Mouse (Mus musculus) cerebellum, postnatal 14 days (tissue): Measurements from ENCODE around the gene Gm14597.
A peak's percentile ranks its signal among the peaks of the same experiment; 100 is the strongest.
"Not testable (repeated sequence)": the region's sequence is repeated elsewhere in the genome, so short reads cannot be mapped to it uniquely, and the experiment has no call there.

Experiments used
- DNase-seq, 2 experiments: peaks; one replicate each; pipeline ENCODE4 v3.0.0; 2021; ENCODE audit warnings: mixed read lengths in 2 of 2

Gene Gm14597

DNA sequence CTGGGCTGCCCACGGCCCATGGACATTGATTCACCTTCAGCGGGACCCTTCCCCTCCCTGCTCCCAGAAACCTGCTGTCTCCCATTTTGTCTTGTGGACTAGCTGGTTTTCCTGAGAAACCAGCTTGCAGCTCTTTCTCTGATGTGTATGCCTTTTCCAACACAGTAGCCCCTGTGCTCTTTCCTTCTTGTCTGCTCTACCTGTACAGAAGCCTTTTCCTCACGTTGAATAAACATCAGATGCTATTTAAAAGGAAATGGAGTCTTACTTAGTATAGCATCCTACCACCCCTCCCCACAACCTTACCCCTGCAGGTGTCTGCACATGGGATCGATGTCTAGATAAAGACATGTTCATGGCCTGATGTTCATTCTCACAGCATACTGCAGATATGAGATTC, at the start of gene Gm14597:
Gm14597 (minus strand) TSS at position 101 of the 400 bp plus-strand sequence.
- DNase-seq: not testable (repeated sequence)

DNA sequence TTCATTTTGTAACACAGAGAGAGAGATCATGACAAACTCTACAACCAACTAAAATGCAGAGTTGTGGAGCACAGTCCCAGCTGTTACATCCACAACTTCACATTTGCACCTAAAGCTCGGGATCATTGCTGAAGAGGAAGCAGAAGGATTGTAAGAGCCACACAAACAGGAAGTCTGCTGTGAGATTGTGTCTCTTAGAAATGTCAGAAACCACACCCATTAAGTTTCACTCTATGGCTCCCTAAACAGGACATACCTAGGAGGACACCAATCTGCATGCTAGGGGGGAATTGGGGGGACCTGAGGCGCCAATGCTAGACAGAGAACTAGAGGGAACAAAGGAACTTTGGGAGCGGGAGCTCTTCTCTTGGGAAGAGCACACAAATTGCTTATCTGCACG, 44.1 kb upstream of the Gm14597 start:
- DNase-seq: not testable (repeated sequence)

DNA sequence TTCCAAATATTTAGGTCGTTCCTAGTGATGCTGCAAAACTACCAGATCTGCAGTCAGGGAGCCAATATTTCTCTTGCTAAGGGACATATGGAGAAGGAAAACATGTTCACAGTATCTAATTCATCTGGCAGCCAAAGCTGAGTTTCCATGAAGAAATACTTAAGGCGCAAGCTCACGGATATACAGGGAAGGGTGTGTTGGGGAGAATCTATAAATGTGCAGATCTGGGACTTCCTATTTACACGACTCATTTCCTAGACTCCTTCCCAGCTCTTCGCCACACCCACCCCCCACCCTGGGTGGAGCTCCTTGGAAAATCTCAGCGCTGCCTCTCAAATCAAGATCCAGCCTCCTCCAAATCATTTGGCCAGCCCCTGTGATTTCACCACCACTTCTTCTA, 37.1 kb upstream of the Gm14597 start:
- DNase-seq: no peak

DNA sequence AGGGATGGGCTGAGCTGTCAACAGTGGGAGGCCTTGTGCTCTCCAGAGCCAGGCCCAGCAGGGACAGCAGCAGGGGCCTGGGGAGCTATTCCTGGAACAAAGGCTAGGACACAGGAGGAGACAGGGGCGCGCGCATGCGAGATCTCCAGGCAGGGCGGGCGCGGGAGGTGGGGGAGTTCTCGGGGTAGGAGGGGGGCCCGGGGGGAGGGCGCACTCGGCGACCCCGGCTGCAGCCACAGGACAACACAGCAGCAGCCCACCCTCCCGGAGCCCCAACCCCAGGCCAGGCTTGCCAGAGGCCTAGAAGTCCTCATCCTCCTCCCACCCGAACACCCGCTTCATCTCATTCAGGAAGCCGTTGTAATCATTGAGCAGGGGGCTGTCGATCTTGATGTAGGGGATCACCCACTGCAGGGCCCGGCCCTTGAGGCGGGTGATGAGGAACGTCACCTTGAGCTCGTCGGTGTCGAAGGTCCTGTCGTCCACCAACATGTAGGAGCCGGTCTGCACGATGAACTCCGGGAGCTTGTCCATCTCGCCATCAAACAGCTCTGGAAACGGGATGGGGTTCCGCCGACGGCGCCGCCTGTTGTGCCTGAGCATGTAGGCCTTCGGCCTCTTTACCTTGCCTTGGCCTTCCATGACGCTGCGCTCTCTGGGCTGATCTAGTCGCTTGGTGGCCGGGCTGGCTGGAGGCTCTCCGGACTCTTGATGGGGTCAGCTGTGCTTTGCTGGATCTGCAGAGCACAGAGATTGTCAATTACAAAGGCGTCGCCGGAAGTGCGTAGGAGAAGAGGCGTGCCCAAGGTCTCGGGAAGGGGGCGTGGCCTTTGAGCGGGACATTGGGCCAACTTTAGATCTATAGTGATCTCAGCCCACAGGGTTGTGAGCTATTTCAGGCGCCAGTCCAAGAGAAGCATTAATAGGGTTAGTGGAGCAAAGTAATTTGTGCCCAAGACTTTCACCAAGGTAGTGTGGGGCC, 34.5 kb upstream of the Gm14597 start, which contains the start of gene Rtl8a:
Rtl8a (minus strand) TSS at position 703 of the 982 bp plus-strand sequence.
- peak; percentile 83 to 87 for DNase-seq

GRCm38 (mm10) chrX:53642604-53642979, 33.8 kb upstream of the Gm14597 start:
- DNase-seq: peak; percentile 5

DNA sequence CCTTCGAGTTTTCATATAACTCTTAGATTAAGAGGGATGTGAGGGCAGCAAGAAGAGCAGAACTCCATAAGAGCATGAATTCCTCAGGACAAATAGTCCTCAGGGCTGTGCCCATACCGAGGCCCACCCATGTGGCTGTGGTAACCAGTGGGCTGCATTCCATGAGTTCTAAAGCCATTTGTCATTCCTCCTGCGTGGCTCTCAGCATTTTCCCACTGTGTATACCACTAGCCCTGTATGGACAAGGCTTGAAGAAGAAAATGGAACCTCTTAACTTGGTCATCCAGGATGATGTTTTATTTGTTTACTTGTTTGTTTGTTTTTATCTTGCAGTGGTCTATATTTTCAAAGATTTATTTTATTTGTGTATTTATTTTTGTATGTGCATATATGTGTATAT, 29.3 kb upstream of the Gm14597 start:
- not testable (repeated sequence) for DNase-seq

DNA sequence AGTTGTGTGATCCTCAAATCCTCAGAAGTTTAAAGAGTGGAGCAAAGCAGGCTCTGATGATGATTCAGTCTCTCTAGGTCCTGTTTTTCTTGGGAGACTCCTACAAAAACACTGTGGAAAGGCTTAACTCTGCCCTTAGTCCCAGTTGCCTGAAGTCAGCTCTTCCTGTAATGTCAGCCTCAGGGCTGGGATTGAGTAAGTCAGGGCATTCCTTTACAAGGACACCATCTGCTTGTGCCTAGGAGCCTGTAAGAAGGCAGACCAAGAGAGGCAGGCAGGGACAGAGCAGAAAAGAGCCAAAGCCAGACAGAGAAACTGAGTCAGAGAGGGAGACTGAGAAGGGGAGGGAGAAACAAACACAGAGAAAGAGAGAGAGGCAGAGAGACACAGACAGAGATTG, 2.6 kb upstream of the Gm14597 start:
- not testable (repeated sequence) for DNase-seq

DNA sequence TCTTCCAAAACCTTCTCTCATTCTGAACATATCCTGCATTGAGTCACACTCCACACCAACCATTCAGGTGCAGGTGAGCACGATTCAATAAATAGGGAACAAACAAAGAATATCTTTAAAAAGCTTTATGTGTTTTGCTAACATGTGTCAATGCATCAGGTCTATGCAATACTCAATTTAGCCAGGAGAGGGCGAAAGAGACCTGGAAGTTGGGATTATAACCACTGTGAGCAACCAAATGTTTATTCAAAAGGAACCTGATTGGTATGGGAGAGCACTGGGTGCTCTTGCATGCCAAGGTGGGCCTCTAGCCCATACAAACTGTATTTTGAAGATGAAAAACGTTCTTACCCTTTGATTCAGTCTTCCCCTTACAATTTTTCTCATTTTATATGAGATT, 1.8 kb upstream of the Gm14597 start:
- peak; percentile 83 to 86 for DNase-seq

GRCm38 (mm10) chrX:53608122-53608813, 511 bp downstream of the Gm14597 start:
- DNase-seq: peak; percentile 40 to 45

DNA sequence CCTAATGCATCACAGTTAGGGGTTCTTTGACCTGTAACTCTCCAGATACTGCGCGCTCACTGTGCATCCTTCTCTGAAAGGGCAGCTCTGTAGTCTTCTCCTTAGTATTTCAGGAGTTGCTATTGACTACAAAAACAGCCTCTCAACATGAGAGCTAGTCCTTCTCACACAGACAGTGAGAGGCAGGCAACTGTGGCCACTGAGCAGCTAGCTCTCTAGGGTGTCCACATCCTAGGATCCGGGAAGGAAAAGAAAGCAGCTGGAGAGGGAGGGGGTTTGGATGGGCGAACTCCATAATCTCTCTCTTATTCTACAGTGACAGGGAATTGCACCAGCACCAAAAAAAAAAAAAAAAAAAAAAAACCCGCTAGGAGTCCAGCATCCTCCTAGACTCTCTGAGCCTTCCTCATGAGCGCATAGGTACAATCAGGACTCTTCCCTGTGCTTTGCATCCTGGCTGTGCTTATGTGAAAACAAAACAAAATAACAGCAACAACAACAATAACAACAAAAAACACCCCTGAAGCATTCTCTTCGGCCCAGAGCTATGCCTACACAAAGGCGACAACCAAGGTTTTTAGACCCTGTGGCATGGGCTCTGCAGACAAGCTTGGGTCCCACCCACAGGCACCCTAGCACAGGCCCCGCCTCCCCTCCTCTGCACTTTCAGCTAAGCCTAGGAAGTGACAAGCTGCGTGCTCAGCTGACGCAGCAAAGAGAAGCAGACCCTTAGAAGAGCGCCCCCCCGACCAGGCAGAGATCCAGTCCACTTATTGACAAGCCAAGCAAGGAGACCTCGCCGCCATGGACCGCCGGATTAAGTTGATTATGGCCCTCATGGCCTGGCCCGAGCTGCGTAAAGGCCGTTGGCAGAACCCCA, 1.3 kb downstream of the Gm14597 start, which contains the start of gene Rtl8c:
Rtl8c (plus strand) TSS at position 791 of the 880 bp plus-strand sequence.
- DNase-seq: peak; percentile 79 to 82

GRCm38 (mm10) chrX:53606176-53606575, 2.6 kb downstream of the Gm14597 start:
- DNase-seq: peak in 1 of 2 experiments; percentile 5

DNA sequence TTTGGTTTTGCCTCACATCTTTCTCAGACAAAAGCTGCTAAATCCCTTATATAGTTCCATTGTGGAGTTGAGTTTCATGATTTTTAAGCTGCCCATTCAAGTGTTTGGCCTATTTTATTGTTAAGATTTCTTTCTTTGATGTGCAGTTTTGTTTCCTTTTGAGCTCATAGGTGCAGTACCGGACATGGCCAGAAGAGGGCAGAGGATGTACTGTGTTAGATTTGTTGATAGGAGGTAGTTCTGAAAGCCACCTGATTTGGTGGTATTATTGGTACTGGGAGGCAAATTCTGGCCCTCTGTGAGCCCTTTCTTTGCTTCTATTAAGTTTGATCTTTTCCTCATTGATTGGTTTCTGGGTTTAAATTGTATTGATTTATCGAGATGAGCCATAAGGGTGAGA, 8.8 kb downstream of the Gm14597 start:
- peak; percentile 70 to 87 for DNase-seq

- not testable (repeated sequence) for DNase-seq
These were observed 25.4 kb downstream of the Gm14597 start for GRCm38 (mm10) chrX:53583404-53583803.

DNA sequence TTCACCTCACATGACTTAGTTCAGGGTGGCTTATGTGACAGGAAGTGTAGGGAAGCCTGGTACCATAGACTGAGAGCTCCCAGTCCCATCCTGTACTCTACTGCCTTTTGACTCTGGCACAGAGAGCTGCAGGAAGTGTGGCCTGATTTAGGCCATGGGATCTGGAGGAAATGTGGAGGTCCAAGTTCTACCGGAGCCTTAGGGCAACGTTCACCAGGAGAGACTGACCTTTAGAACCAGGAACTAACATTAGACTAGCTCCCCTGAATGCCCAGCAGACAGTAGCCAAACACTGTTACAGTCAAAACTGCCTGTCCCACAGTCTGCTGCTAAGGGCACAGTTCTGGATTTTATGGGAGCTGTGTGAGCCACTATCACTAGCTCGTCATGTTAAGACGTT, 27.4 kb downstream of the Gm14597 start:
- DNase-seq: not testable (repeated sequence)

DNA sequence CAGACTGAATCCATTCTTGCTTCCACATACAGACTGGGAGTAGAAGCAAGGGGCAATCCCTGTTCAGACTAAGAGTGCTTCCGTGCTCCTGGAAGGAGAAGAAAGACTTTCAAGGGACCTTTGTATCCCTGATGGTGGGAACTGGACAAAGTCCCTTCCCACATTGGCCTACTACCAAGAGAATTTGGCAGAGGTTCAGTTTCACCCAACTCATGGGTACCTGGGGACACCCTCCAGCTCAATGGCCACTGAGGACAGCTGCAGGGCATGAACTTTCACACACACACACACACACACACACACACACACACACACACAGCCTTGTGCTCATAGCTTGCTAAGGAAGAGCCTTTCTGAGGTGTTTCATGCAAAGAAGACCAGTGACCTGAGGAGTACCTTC, 29.5 kb downstream of the Gm14597 start:
- no peak for DNase-seq
